Mouse (Mus musculus) liver, embryonic 11.5 days (tissue): ENCODE data around the gene Kctd7. TPM values are rescaled to one million over a fixed set of nuclear protein-coding genes. Genes with fewer than 3 reads are reported as not detected.

Source experiments
- ATAC-seq: fragments of 200-750 bp; cut with Nextera tagmentation; replicated peaks from 2 replicates; pipeline ENCODE4 v1.8.0; 2017; ENCODE audit warnings: moderate number of reproducible peaks, mild to moderate bottlenecking, moderate TSS enrichment, moderate library complexity; ENCODE audit not compliant: low FRiP score
- DNase-seq: peaks from one replicate; pipeline ENCODE4 v3.0.0-alpha.2; 2017; ENCODE audit warnings: low spot score
- H3K27ac ChIP-seq: fragments of 300-500 bp; sonication (generic); 2 replicates; pipeline ENCODE4 v1.5.1; 2014; ENCODE audit warnings: mild to moderate bottlenecking, low read depth, low read length, control low read depth
- H3K27me3 ChIP-seq: fragments of 300-500 bp; sonication (generic); replicated peaks from 2 replicates; pipeline ENCODE4 v1.6.1; 2014; ENCODE audit warnings: low read length, mixed read lengths; ENCODE audit not compliant: control insufficient read depth, insufficient read depth
- H3K36me3 ChIP-seq: fragments of 300-500 bp; sonication (generic); 2 replicates; pipeline ENCODE4 v1.6.1; 2014; ENCODE audit warnings: mild to moderate bottlenecking, low read length, moderate library complexity, mixed read lengths; ENCODE audit not compliant: control insufficient read depth, insufficient read depth
- H3K4me1 ChIP-seq: fragments of 300-500 bp; sonication (generic); replicated peaks from 2 replicates; pipeline ENCODE4 v1.6.1; 2014; ENCODE audit warnings: low read length, mixed read lengths; ENCODE audit not compliant: control insufficient read depth, insufficient read depth
- H3K4me2 ChIP-seq: fragments of 300-500 bp; sonication (generic); 2 replicates; pipeline ENCODE4 v1.6.1; 2014; ENCODE audit warnings: mild to moderate bottlenecking, control low read depth, moderate library complexity
- H3K4me3 ChIP-seq: fragments of 300-500 bp; sonication (generic); 2 replicates; pipeline ENCODE4 v1.5.1; 2014; ENCODE audit warnings: low read depth, low read length, control low read depth
- H3K9ac ChIP-seq: fragments of 300-500 bp; sonication (generic); 2 replicates; pipeline ENCODE4 v1.6.1; 2014; ENCODE audit warnings: low read depth, low read length, control low read depth
- H3K9me3 ChIP-seq: fragments of 300-500 bp; sonication (generic); 2 replicates; pipeline ENCODE4 v1.6.1; 2016; ENCODE audit warnings: low read length, inconsistent platforms, mixed read lengths; ENCODE audit not compliant: control insufficient read depth
- WGBS: fragments of 180-500 bp; shearing (Covaris S2); extraction: QIAGEN DNeasy Blood & Tissue Kit; methylation state at CpG from one replicate; pipeline ENCODE4 v1.1.7; 2014; 5-methylcytosine and 5-hydroxymethylcytosine counted together
- polyA plus RNA-seq: library from polyadenylated mRNA; unstranded; fragments of >200 nt; fragmentation: Nextera tagmentation; extraction: Ambion mirVana; gene quantifications from 2 replicates; pipeline ENCODE4 v1.2.1, GENCODE M21; 2014

Gene Kctd7
- polyA plus RNA-seq = 8.5 TPM in 2 replicates

DNA sequence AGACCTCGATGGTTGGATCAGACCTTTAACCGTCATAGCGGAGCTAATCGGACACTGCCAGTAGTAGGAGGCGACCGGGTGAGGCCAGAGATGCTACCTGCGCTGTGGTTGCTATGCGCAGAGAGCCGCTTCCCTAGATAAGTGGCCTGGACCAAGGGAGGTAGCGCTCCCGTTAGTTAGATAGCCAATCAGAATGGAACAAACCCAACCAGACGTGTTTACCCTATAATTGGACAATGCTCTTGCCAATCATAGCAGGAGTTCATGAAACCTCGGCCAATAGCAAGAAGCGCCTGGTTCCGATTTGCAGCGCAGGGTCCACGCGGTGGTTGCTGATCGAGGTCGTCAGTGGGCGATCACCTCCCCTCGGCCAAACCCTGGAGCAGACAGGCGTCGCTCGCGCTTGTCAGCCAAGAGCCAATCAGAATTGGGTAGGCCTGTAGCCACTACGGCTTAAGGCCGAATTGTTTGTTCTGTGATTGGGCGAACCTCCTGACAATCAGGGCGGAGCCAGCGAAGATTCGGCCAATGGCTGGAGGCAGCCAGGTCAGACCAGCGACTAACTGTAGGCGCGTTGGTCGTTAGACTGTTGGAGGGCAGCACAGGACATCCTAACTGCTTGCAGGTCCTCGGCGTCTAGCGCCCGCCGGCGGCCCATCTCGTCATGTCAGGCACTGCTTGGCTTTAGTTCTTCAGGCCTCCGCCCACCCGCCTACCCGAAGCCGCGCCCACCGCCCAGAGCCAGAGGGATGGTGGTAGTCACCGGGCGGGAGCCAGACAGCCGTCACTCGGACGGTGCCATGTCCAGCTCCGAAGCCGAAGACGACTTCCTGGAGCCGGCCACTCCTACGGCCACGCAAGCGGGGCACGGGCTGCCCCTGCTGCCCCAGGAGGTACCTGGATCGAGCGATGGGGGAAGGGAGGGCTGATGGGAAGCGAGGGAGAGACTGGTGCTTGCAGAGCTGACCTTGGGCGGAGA lies at the start of gene Kctd7:
Gene Kctd7 (plus strand): TSS at position 528 of the 979 bp plus-strand sequence.
- Histone ChIP-seq H3K9ac (peak within 1 kb of the TSS; percentile 70), H3K4me1 (peaks cover 8% of the 10 kb centered on the region; the same call in 1 of the 2 replicates), H3K4me2 (peak within 1 kb of the TSS; percentile 72), H3K4me3 (peak within 1 kb of the TSS; percentile 62), H3K36me3 (0 out of 2 replicates have a peak, but pooled peaks cover 2% of the 10 kb centered on the region), H3K27ac (peak within 1 kb of the TSS; percentile 90), H3K27me3 (no peaks in the 10 kb centered on the region), H3K9me3 (no peaks in the 10 kb centered on the region)
- ATAC-seq = peak; percentile 93
- WGBS = 1% methylated on average over 66 of the region's 66 CpGs
- peak; percentile 89 for DNase-seq

DNA sequence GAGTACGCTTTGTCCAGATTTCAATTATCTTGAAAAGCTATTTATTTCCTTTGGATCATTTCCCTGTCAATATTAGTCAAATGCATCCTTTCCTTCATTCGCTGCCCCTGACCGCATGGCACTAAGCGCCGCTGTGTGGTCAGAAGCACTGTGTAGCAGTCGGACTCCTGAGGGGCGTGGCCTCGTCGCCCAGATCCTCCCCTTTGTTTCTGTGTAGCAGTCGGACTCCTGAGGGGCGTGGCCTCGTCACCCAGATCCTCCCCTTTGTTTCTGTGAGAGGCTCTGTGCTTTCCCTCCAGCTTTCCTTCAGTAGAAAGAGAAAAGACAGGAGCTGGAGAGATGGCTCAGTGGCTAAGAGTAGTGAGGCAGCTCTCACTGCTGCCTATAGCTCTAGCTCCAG lies 47.9 kb upstream of the Kctd7 start:
- no peak overlapping the region for H3K27ac ChIP-seq
- H3K9ac ChIP-seq = no peak overlapping the region
- WGBS = 65% methylated on average over 12 of the region's 12 CpGs
- H3K27me3 ChIP-seq = no peaks in the 10 kb centered on the region
- no peak overlapping the region for H3K4me2 ChIP-seq
- peaks cover 10% of the 10 kb centered on the region for H3K4me1 ChIP-seq
- no peaks in the 10 kb centered on the region for H3K9me3 ChIP-seq
- H3K4me3 ChIP-seq = no peak overlapping the region
- H3K36me3 ChIP-seq = peaks cover 2% of the 10 kb centered on the region; the same call in 1 of the 2 replicates
- peak; percentile 66; the same call in 1 of the 2 replicates for ATAC-seq
- no peak for DNase-seq

DNA sequence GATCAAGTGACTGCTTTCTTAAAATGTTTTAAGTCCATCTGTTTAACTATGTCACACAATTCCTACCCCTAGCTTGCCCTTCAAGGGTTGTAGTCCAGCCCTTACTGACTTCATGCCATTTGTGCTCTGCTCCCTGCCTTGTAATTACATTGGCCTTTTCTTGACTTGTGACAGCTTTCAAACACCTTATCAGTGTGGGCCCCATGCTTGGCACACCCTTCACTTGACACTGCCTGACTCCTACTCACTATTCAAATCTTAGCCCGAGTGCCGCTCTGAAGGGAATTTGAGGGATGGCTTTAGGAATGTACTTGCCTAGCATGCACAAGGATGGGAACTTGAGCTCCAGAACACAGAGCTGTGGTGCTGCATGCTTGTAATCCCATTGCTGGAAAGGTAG lies 46.8 kb upstream of the Kctd7 start:
- H3K4me2 ChIP-seq = peak overlapping the region; percentile 19; the same call in 1 of the 2 replicates
- WGBS = 46% methylated on average over 2 of the region's 2 CpGs

DNA sequence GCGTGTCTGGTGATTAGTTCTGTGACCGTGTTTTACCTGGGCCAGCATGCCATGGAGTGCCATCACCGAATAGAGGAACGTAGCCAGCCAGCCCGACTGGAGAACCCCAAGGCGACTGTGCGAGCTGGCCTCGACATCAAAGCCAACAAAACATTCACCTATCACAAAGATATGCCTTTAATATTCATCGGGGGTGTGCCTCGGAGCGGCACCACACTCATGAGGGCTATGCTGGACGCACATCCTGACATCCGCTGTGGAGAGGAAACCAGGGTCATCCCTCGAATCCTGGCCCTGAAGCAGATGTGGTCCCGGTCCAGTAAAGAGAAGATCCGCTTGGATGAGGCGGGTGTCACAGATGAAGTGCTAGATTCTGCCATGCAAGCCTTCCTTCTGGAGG lies 42.9 kb upstream of the Kctd7 start:
- Histone ChIP-seq H3K4me3 (no peak overlapping the region), H3K9ac (no peak overlapping the region), H3K27me3 (no peaks in the 10 kb centered on the region), H3K9me3 (no peaks in the 10 kb centered on the region), H3K27ac (no peak overlapping the region), H3K4me2 (no peak overlapping the region), H3K4me1 (peaks cover 10% of the 10 kb centered on the region), H3K36me3 (peaks cover 5% of the 10 kb centered on the region)
- DNase-seq (no peak), ATAC-seq (no peak)
- 95% methylated on average over 17 of the region's 17 CpGs for WGBS

More for the DNA sequence above, 46.8 kb upstream of the Kctd7 start:
- H3K27me3 ChIP-seq = no peaks in the 10 kb centered on the region
- H3K9me3 ChIP-seq = no peaks in the 10 kb centered on the region
- DNase-seq (no peak), ATAC-seq (peak; percentile 90)
- H3K4me3 ChIP-seq = no peak overlapping the region
- H3K9ac ChIP-seq = no peak overlapping the region
- peaks cover 5% of the 10 kb centered on the region for H3K36me3 ChIP-seq
- no peak overlapping the region for H3K27ac ChIP-seq
- peaks cover 10% of the 10 kb centered on the region for H3K4me1 ChIP-seq

DNA sequence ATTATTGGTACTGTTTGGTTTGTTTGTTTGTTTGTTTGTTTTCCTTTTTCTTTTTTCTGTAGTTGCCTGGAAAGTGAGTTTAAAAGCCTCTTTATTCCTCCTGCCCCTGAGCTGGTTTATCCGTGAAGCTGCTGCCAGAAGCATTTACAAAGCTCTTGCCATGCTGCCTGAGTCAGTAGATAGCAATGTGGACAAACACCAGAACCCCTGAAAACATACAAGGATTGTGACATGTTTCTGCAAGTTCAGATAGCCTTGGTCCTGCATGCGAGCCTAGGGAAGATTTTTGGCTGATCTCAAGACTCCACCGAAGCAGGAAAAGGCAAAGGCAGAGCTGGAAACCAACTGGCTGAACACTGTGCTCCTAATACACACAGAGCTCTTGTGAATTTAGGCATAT lies 35.3 kb upstream of the Kctd7 start:
- Histone ChIP-seq H3K36me3 (peaks cover 4% of the 10 kb centered on the region; the same call in 1 of the 2 replicates), H3K9ac (no peak overlapping the region), H3K4me3 (no peak overlapping the region), H3K4me1 (no peaks in the 10 kb centered on the region), H3K4me2 (no peak overlapping the region), H3K9me3 (no peaks in the 10 kb centered on the region), H3K27me3 (no peaks in the 10 kb centered on the region), H3K27ac (no peak overlapping the region)
- DNase-seq (no peak), ATAC-seq (no peak)
- 82% methylated on average over 3 of the region's 3 CpGs for whole genome bisulfite sequencing

DNA sequence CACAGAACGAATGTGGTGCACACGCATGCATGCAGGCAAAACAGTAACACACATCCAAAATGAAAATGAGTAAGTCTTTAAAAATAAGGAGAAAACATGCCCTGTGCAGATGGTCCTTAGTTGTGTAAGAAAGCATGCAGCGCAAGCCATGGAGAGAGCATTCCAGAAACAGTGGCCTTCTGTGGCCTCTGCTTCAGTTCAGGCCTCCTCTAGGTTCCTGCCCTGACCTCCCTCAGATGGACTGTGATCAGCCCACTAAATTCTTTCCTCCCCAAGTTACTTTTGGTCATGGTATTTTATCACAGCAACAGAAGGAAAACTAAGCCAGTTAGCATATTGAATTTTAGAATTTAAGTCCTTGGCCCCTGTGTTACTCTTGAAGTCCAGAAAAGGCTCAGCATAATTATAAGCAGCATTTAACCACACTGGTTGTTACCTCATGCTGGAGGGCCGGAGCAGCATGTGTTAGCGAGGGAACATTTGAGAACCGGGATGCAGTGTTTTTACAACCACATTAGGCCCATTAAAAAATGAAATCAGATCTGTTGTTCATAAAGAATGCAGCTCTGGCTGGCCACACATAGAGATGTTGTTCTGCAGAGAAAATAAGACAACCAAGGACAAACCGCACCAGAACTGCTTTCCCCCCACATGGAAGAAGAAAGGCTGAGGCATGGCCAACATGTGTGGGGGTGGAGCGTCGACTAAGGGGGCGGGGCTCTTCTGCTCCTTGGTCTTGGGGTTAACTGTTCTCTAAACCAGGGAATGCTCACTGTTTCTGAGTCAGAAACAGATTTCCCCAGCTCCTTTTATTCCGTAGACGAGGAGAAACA lies 33.8 kb upstream of the Kctd7 start:
- Histone ChIP-seq H3K27ac (no peak overlapping the region), H3K36me3 (peaks cover 4% of the 10 kb centered on the region; the same call in 1 of the 2 replicates), H3K27me3 (no peaks in the 10 kb centered on the region), H3K9ac (no peak overlapping the region), H3K4me3 (no peak overlapping the region), H3K9me3 (no peaks in the 10 kb centered on the region), H3K4me1 (no peaks in the 10 kb centered on the region), H3K4me2 (no peak overlapping the region)
- no peak for ATAC-seq
- DNase-seq = no peak
- WGBS = 83% methylated on average over 12 of the region's 12 CpGs

DNA sequence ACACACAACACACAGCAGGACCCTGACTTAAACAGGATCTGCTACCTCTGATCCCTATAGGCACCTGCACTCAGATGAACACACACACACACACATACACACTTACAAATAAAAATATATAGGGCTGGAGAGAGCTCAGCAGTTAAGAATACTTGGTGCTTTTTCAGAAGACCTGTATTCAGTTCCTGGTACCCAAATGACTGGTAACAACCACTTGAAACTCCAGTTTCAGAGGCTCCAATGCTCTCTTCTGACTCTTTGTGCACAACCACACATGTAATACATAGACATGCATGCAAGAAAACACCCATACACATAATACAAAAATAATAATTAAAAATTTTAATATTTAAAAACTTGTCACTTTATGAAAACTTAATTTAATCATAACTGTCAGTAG lies 32.0 kb upstream of the Kctd7 start:
- Histone ChIP-seq H3K27ac (no peak overlapping the region), H3K27me3 (no peaks in the 10 kb centered on the region), H3K9me3 (no peaks in the 10 kb centered on the region), H3K9ac (no peak overlapping the region), H3K36me3 (peaks cover 4% of the 10 kb centered on the region; the same call in 1 of the 2 replicates), H3K4me2 (no peak overlapping the region), H3K4me3 (no peak overlapping the region), H3K4me1 (no peaks in the 10 kb centered on the region)
- DNase-seq (no peak), ATAC-seq (no peak)

DNA sequence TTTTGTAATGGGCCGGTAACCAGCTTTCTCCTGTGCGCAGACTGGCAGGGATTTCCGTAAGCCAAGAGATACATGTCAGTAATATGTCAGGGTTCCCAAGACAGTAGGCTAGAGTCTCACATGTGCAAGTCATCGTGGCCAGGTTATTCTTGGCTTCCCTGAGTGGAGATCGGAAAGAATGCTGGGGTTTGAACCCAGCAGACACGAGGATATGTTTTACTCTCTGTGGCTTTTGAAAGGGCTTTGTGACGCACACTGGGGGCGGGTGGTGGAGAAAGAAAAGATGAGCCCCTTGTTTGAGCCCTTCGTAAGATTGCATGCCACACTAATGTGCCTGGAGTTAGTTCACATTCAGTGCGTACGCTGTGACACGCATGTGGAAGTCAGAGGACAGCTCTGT lies 28.5 kb upstream of the Kctd7 start:
- Histone ChIP-seq H3K27me3 (no peaks in the 10 kb centered on the region), H3K9me3 (no peaks in the 10 kb centered on the region), H3K4me2 (no peak overlapping the region), H3K36me3 (peaks cover 2% of the 10 kb centered on the region; the same call in 1 of the 2 replicates), H3K4me1 (no peaks in the 10 kb centered on the region), H3K4me3 (no peak overlapping the region), H3K27ac (no peak overlapping the region), H3K9ac (no peak overlapping the region)
- WGBS = 81% methylated on average over 12 of the region's 12 CpGs
- no peak for ATAC-seq
- DNase-seq = no peak
